Mouse (Mus musculus): Measurements from ENCODE around the gene Scn4b.

DNA sequence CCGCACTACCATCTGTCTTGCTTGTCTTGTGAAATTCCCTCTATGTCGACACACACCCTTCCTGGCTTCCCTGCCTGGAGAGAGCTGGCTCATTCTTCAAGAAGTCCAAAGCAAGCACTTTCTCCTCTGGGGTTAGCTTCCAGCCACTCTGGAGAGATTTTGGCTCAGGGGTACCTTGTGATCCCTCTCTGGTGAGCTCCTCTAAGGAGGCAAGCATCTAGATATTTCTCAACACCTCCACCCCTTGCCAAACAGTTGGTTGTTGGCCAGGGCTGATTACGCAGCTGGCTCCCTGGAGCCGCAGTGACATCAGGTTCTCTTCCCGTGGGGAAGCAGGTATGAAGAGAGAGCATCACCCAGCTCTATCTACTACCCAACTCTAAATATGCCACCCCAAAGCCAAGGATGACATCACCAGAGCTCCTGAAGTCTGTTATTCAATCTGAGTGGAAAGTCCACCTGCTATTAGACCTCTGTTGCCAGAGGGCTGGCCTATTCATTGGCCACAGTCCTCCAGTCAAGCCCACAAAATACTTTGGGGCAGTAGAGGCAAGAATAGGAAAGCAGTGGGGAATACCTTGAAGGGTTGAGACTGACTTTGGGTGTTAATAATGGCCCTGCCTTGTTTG is 63.2 kb downstream of the Scn4b start:
- TF ChIP-seq CTCF (IDR thresholded peaks at IDR 0.05; ENCODE audit: low read depth), result no peak
- no peak for TF ChIP-seq EP300 (IDR thresholded peaks at IDR 0.05; ENCODE audit: low read depth)
